Mouse (Mus musculus) embryonic facial prominence, embryonic 11.5 days (tissue): ENCODE measurements around the gene Tedc1. TPM values are rescaled to one million over a fixed set of nuclear protein-coding genes. Genes with fewer than 3 reads are reported as not detected.

ENCODE experiments used
- ATAC-seq: fragments of 200-750 bp; cut with Nextera tagmentation; replicated peaks from 2 replicates; pipeline ENCODE4 v1.8.0; 2017; ENCODE audit warnings: low read depth; ENCODE audit not compliant: insufficient number of reproducible peaks, low FRiP score, low TSS enrichment
- DNase-seq: peaks from one replicate; pipeline ENCODE4 v3.0.0-alpha.2; 2015; ENCODE audit warnings: low spot score
- H3K27ac ChIP-seq: fragments of 300-500 bp; sonication (generic); replicated peaks from 2 replicates; pipeline ENCODE4 v1.5.1; 2014; ENCODE audit warnings: mild to moderate bottlenecking, low read depth, low read length, control low read depth
- H3K27me3 ChIP-seq: fragments of 300-500 bp; sonication (generic); 2 replicates; pipeline ENCODE4 v1.6.1; 2014; ENCODE audit warnings: mild to moderate bottlenecking, low read length, moderate library complexity, mixed read lengths; ENCODE audit not compliant: control insufficient read depth, insufficient read depth
- H3K36me3 ChIP-seq: fragments of 300-500 bp; sonication (generic); replicated peaks from 2 replicates; pipeline ENCODE4 v1.6.1; 2014; ENCODE audit warnings: low read depth, mild to moderate bottlenecking, low read length, moderate library complexity, mixed read lengths; ENCODE audit not compliant: control insufficient read depth, insufficient read depth
- H3K4me1 ChIP-seq: fragments of 300-500 bp; sonication (generic); 2 replicates; pipeline ENCODE4 v1.6.1; 2014; ENCODE audit warnings: low read length, mixed read lengths; ENCODE audit not compliant: control insufficient read depth, insufficient read depth
- H3K4me2 ChIP-seq: fragments of 300-500 bp; sonication (generic); 2 replicates; pipeline ENCODE4 v1.6.1; 2014; ENCODE audit warnings: low read depth, mild to moderate bottlenecking, control low read depth, low read length, moderate library complexity
- H3K4me3 ChIP-seq: fragments of 300-500 bp; sonication (generic); 2 replicates; pipeline ENCODE4 v1.5.1; 2014; ENCODE audit warnings: low read depth, low read length, control low read depth
- H3K9ac ChIP-seq: fragments of 300-500 bp; sonication (generic); replicated peaks from 2 replicates; pipeline ENCODE4 v1.6.1; 2014; ENCODE audit warnings: mild to moderate bottlenecking, control low read depth, low read length
- H3K9me3 ChIP-seq: fragments of 300-500 bp; sonication (generic); replicated peaks from 2 replicates; pipeline ENCODE4 v1.6.1; 2016; ENCODE audit warnings: mild to moderate bottlenecking, low read length, inconsistent platforms, mixed read lengths; ENCODE audit not compliant: control insufficient read depth
- WGBS: fragments of 180-500 bp; shearing (Covaris S2); extraction: QIAGEN DNeasy Blood & Tissue Kit; methylation state at CpG from one replicate; pipeline ENCODE4 v1.1.7; 2014; 5-methylcytosine and 5-hydroxymethylcytosine counted together
- polyA plus RNA-seq: library from polyadenylated mRNA; unstranded; fragments of >200 nt; fragmentation: Nextera tagmentation; extraction: Ambion mirVana; gene quantifications from 2 replicates; pipeline ENCODE4 v1.2.1, GENCODE M21; 2014

The Tedc1 gene
- polyA plus RNA-seq, 1 experiment from 2014 or later, result 26.4 TPM

- Histone ChIP-seq H3K36me3 (peaks cover 4% of the 10 kb centered on the region), H3K27me3 (peaks cover 16% of the 10 kb centered on the region), H3K4me1 (peaks cover 7% of the 10 kb centered on the region), H3K4me2 (peak overlapping the region; percentile 79), H3K9ac (no peak overlapping the region), H3K9me3 (no peaks in the 10 kb centered on the region), H3K4me3 (peak overlapping the region; percentile 43), H3K27ac (peak overlapping the region; percentile 35; the same call in 1 of the 2 replicates)
- ATAC-seq (no peak), DNase-seq (no peak)
- WGBS, result 46% methylated on average over 8 of the region's 8 CpGs
Measured at GRCm38 (mm10) chr12:113141531-113141973, 14.7 kb upstream of the Tedc1 start.

GRCm38 (mm10) chr12:113142021-113142975 is 13.9 kb upstream of the Tedc1 start:
- no peaks in the 10 kb centered on the region; the same call in none of the 2 replicates for H3K36me3 ChIP-seq
- peak overlapping the region; percentile 25; the same call in 1 of the 2 replicates for H3K9ac ChIP-seq
- H3K9me3 ChIP-seq, result no peaks in the 10 kb centered on the region
- peaks cover 7% of the 10 kb centered on the region for H3K4me1 ChIP-seq
- H3K27ac ChIP-seq, result peak overlapping the region; percentile 35
- peak overlapping the region; percentile 6; the same call in 1 of the 2 replicates for H3K4me3 ChIP-seq
- 15% methylated on average over 15 of the region's 15 CpGs for WGBS
- ATAC-seq (no peak), DNase-seq (peak; percentile 52)
- peak overlapping the region; percentile 79 for H3K4me2 ChIP-seq
- peaks cover 22% of the 10 kb centered on the region for H3K27me3 ChIP-seq

- WGBS, result 60% methylated on average over 7 of the region's 7 CpGs
- DNase-seq, result no peak
- Histone ChIP-seq H3K36me3 (no peaks in the 10 kb centered on the region; the same call in 1 of the 2 replicates), H3K4me1 (peaks cover 7% of the 10 kb centered on the region), H3K9me3 (no peaks in the 10 kb centered on the region), H3K4me2 (peak overlapping the region; percentile 19; the same call in 1 of the 2 replicates), H3K4me3 (0 out of 2 replicates have a peak overlapping the region, but pooled peaks have one; percentile 6), H3K27ac (no peak overlapping the region), H3K9ac (no peak overlapping the region), H3K27me3 (peaks cover 22% of the 10 kb centered on the region)
- ATAC-seq, result no peak
Measured at GRCm38 (mm10) chr12:113143164-113143563, 13.1 kb upstream of the Tedc1 start.

- Histone ChIP-seq H3K27ac (no peak overlapping the region), H3K36me3 (no peaks in the 10 kb centered on the region), H3K4me1 (peaks cover 7% of the 10 kb centered on the region), H3K4me3 (no peak overlapping the region), H3K9ac (no peak overlapping the region), H3K9me3 (no peaks in the 10 kb centered on the region), H3K27me3 (peaks cover 22% of the 10 kb centered on the region), H3K4me2 (no peak overlapping the region)
- DNase-seq, result no peak
- 78% methylated on average over 20 of the region's 20 CpGs for WGBS
- ATAC-seq, result no peak
Measured at GRCm38 (mm10) chr12:113144001-113144756, 12.0 kb upstream of the Tedc1 start.

- 91% methylated on average over 16 of the region's 16 CpGs for WGBS
- Histone ChIP-seq H3K27ac (no peak overlapping the region), H3K36me3 (no peaks in the 10 kb centered on the region), H3K9me3 (no peaks in the 10 kb centered on the region), H3K4me1 (peaks cover 4% of the 10 kb centered on the region), H3K9ac (no peak overlapping the region), H3K27me3 (peaks cover 22% of the 10 kb centered on the region), H3K4me2 (no peak overlapping the region), H3K4me3 (no peak overlapping the region)
- no peak for ATAC-seq
- no peak for DNase-seq
Measured at GRCm38 (mm10) chr12:113144886-113145285, 11.3 kb upstream of the Tedc1 start.

- no peaks in the 10 kb centered on the region for H3K36me3 ChIP-seq
- peaks cover 4% of the 10 kb centered on the region for H3K4me1 ChIP-seq
- ATAC-seq (no peak), DNase-seq (no peak)
- no peak overlapping the region for H3K4me3 ChIP-seq
- 83% methylated on average over 5 of the region's 5 CpGs for WGBS
- H3K27me3 ChIP-seq, result peaks cover 22% of the 10 kb centered on the region
- no peaks in the 10 kb centered on the region for H3K9me3 ChIP-seq
- H3K27ac ChIP-seq, result no peak overlapping the region
- no peak overlapping the region for H3K4me2 ChIP-seq
- H3K9ac ChIP-seq, result no peak overlapping the region
Measured at GRCm38 (mm10) chr12:113145591-113145990, 10.6 kb upstream of the Tedc1 start.

- WGBS, result 6% methylated on average over 45 of the region's 45 CpGs
- Histone ChIP-seq H3K27ac (no peak within 1 kb of the TSS), H3K4me2 (peak within 1 kb of the TSS; percentile 20; the same call in 1 of the 2 replicates), H3K9ac (no peak within 1 kb of the TSS), H3K4me3 (0 out of 2 replicates have a peak within 1 kb of the TSS, but pooled peaks have one; percentile 5), H3K9me3 (no peaks in the 10 kb centered on the region), H3K27me3 (peaks cover 15% of the 10 kb centered on the region), H3K4me1 (peaks cover 4% of the 10 kb centered on the region), H3K36me3 (no peaks in the 10 kb centered on the region)
- ATAC-seq (no peak), DNase-seq (peak; percentile 83)
Measured at GRCm38 (mm10) chr12:113146112-113147057, 9.8 kb upstream of the Tedc1 start, which contains the start of gene Crip1. Gene Crip1 (plus strand): TSS chr12:113146316.
